Mouse (Mus musculus): ENCODE data around the gene B3gat2.

B3gat2 gene

GRCm38 (mm10) chr1:23761502-23762135 lies at the start of gene B3gat2:
B3gat2 (plus strand) TSS chr1:23761753.
- no peak for DNase-seq (ENCODE audit: low spot score)

GRCm38 (mm10) chr1:23720326-23720725 lies 41.2 kb upstream of the B3gat2 start:
- no peak for DNase-seq (ENCODE audit: low spot score)

DNA sequence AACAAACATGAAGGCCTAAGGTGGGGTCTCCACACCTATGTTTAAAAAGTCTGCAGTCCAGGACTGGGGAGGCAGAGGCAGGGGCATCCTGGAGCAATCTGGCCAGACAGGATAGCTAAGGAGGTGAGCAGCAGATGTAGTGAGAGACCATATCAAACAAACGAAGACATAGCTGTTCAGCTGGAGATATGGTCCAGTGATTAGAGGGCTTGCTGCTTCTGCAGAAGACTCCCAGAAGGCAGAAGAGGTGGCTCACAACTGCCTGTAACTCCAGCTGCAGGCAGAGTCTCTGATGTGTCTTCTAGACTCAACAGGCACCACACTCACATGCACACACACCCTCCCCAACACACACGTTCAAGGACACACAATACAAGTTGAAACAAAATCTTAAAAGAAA lies 40.5 kb upstream of the B3gat2 start:
- DNase-seq (ENCODE audit: low spot score), result no peak

GRCm38 (mm10) chr1:23722469-23723372 lies 38.8 kb upstream of the B3gat2 start:
- DNase-seq (ENCODE audit: low spot score), result no peak

DNA sequence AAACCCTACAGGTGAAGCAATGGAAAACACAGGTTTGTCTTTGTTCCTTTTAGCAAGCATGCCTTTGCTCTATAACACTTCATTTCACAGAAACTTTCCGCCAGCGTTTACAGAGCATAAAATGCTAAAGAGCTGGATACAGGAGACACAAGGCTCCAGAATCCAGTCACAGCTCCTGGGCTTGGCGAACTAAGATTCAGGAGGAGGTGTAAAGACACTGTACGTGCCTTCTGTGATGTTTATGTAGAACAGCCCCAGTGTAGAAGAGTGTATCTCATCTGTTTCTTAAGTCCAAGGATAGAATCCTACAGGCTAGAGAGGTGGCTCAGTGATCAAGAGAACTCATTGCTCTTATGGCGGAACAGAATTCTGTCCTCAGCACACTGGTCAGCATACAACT lies 30.2 kb upstream of the B3gat2 start:
- no peak for DNase-seq (ENCODE audit: low spot score)

- no peak for DNase-seq (ENCODE audit: low spot score)
Observed at GRCm38 (mm10) chr1:23750864-23751532, 10.6 kb upstream of the B3gat2 start.

GRCm38 (mm10) chr1:23753091-23753490 lies 8.5 kb upstream of the B3gat2 start:
- no peak for DNase-seq (ENCODE audit: low spot score)

DNA sequence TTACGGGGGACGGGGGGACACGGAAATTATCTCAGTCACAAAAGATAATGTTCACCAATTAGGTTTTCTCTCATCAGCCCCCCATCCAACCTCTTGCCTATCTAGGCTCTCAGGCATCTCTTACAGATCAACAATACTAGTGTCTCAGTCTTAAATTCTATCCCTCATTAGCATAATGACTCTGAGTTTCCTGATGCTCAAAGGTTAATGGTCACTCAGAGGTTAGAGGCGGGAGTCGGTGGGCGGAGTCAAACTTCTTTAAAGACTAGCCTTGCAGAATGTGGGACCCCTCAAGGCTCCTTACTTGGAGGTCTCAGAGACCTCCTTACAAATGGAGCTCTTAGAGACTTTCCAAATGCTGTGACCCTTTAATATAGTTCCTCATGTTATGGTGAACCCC lies 8.0 kb upstream of the B3gat2 start:
- DNase-seq (ENCODE audit: low spot score), result no peak

DNA sequence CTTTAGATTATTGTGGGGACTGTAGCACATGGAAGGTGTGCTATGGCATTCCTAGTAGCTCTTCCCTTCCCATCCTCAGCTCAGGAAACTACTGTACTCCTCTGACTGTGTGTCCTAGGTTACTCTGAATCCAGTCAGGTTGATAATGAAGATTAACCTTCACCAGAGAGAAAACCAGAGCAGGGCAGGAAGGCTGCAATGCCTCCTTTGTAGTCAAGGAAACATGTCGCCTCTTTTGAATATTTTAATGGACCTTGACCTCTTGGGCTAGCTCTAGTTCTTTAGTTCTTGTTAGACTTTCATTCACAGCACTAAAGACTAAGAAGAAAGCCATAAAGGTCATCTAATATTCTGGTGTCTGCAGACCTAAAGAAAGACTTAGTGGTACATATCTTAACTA lies 7.2 kb upstream of the B3gat2 start:
- DNase-seq (ENCODE audit: low spot score), result no peak

DNA sequence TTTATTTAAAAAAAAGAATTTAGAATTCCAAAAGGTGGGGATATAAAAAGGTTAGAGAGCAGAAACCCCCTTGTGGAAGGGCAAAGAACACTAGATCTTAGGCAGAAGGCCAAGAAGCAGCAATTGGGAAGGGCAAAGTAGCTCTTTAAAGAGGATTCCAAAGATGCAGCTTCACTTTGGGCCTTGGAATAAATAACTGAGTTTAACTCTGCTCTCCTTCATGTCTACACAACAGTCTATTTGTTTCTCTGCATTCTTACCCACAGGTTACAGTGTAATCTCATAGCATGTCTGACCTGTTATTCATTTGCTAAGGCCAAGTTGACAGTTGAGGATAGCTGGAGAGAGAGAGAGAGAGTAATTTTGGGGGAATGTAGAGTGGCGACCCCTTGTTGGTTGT lies 6.6 kb upstream of the B3gat2 start:
- DNase-seq (ENCODE audit: low spot score), result no peak

DNA sequence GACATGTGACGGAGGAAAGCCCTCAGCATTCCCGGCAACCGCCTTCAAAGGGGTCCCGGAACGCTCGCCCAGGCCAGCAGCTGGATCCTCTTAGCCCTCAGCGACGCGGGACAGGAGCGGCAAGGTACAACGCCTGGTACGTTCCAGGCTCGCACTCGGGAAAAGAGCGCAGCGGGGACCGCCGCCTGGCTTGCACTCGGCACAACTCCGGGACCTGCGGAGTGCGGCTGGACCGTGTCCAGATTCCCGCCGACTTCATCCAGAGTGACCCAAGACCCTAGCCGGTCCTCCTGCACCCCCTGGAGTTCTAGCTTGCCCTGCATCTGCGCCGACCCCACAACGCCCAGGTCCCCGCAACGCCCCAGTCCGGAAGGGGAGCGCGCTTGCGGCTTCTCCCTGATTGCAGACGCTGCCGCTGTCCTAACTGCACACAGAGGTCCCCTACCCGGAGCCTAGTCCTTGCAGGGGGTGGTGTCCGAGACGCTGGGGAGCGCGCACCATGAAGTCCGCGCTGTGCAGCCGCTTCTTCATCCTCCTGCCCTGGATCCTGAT lies 659 bp downstream of the B3gat2 start:
- DNase-seq (ENCODE audit: low spot score), result no peak

- peak; percentile 86 for DNase-seq (ENCODE audit: low spot score)
Observed at GRCm38 (mm10) chr1:23762782-23763630, 1.5 kb downstream of the B3gat2 start.

- no peak for DNase-seq (ENCODE audit: low spot score)
Observed at GRCm38 (mm10) chr1:23763726-23764125, 2.2 kb downstream of the B3gat2 start.

- DNase-seq (ENCODE audit: low spot score), result no peak
Observed at GRCm38 (mm10) chr1:23764710-23765109, 3.2 kb downstream of the B3gat2 start.

GRCm38 (mm10) chr1:23773039-23773438 lies 11.5 kb downstream of the B3gat2 start:
- DNase-seq (ENCODE audit: low spot score), result no peak

DNA sequence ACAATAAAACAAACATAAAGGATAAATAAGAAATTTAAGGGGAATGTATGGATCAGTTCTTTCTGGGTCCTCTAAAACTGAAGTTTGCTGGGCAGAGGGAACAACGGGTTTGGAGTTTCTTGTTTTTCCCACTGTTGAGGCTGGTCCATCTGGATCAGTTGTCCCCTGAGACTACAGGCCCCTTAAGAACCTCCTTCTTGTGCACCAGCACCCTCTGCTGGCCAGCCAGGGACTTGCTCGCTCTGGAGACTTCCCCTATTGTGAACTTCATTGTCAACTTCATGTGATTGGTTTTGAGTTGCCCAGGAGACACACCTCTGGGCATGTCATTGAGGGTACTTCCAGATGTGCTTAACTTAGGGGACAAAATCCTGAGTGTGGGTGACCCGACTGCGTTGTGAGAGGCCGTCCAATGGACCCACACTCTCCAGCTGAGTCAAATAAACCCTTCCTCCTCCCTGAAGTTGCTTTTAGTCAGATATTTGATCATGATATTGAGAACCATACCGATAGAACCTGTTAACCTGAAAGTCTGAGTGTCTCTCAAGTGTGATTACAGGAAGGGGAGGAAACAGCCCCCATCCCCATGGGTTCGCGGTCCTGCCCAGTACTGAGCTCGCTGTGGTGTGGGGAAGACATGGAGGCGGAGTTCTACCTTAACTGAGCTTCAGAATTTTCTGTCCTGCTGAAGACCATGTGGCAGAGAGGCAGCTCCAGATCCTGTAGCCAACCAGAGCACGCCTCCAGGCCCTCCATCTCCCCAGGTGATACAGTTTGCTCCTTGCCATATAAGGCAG lies 31.4 kb downstream of the B3gat2 start:
- DNase-seq (ENCODE audit: low spot score), result peak; percentile 46

- no peak for DNase-seq (ENCODE audit: low spot score)
Observed at GRCm38 (mm10) chr1:23798306-23798705, 36.8 kb downstream of the B3gat2 start.

GRCm38 (mm10) chr1:23821615-23822014 lies 60.1 kb downstream of the B3gat2 start:
- no peak for DNase-seq (ENCODE audit: low spot score)

GRCm38 (mm10) chr1:23826887-23827758 lies 65.6 kb downstream of the B3gat2 start:
- DNase-seq (ENCODE audit: low spot score), result no peak

- DNase-seq (ENCODE audit: low spot score), result no peak
Observed at GRCm38 (mm10) chr1:23834246-23834645, 72.7 kb downstream of the B3gat2 start.

All from layer of hippocampus, adult 9-10 months (tissue).